Mouse (Mus musculus) MEL (cell line): Measurements from ENCODE around the gene Mettl18. TPM values are rescaled to one million over a fixed set of nuclear protein-coding genes. Genes with fewer than 3 reads are reported as not detected.

Experiments
- DNase-seq: peaks from one replicate; pipeline ENCODE4 v3.0.0; 2011; ENCODE audit warnings: low read depth, low spot score
- H3K27ac ChIP-seq: 2 replicates; pipeline ENCODE4 v1.5.1; 2012; ENCODE audit warnings: low read depth, mild to moderate bottlenecking, control low read depth, low read length, moderate library complexity; ENCODE audit not compliant: control insufficient read depth
- H3K27me3 ChIP-seq, 2 experiments: fragments of 150-350 bp in 1 of 2; sonication (generic) in 1 of 2; 2 replicates each; pipeline ENCODE4 v1.6.1; 2012; ENCODE audit warnings: low read length in 2 of 2, mild to moderate bottlenecking in 2 of 2, improper control_type of control experiment in 1 of 2, moderate library complexity in 1 of 2; ENCODE audit not compliant: insufficient read depth in 2 of 2, control insufficient read depth in 1 of 2
- H3K36me3 ChIP-seq, 2 experiments: 2 replicates each; pipeline ENCODE4 v1.6.1; 2012 to 2014; ENCODE audit warnings: low read length in 2 of 2, improper control_type of control experiment in 1 of 2, inconsistent platforms in 1 of 2, mild to moderate bottlenecking in 1 of 2; ENCODE audit not compliant: insufficient read depth in 2 of 2, control insufficient read depth in 1 of 2
- H3K4me1 ChIP-seq, 2 experiments: fragments of 150-350 bp in 1 of 2; sonication (generic) in 1 of 2; 2 replicates each; pipeline ENCODE4 v1.6.1; 2012; ENCODE audit warnings: low read length in 2 of 2, improper control_type of control experiment in 1 of 2, mild to moderate bottlenecking in 1 of 2; ENCODE audit not compliant: insufficient read depth in 2 of 2, control insufficient read depth in 1 of 2
- H3K4me3 ChIP-seq, 2 experiments: fragments of 150-350 bp in 1 of 2; sonication (generic) in 1 of 2; 2 replicates each; pipeline ENCODE4 v1.5.1; 2012; ENCODE audit warnings: low read depth in 2 of 2, low read length in 2 of 2, mild to moderate bottlenecking in 2 of 2, moderate library complexity in 2 of 2, control low read depth in 1 of 2, improper control_type of control experiment in 1 of 2; ENCODE audit not compliant: control insufficient read depth in 1 of 2, insufficient read depth in 1 of 2
- H3K79me2 ChIP-seq: 2 replicates; pipeline ENCODE4 v1.6.1; 2012; ENCODE audit warnings: mild to moderate bottlenecking, low read length, moderate library complexity; ENCODE audit not compliant: control insufficient read depth, poor library complexity, insufficient read depth
- H3K9ac ChIP-seq: 2 replicates; pipeline ENCODE4 v1.6.1; 2012; ENCODE audit warnings: low read depth, mild to moderate bottlenecking, control low read depth, low read length, moderate library complexity; ENCODE audit not compliant: control insufficient read depth, poor library complexity, severe bottlenecking
- H3K9me3 ChIP-seq: fragments of 150-350 bp; sonication (generic); replicated peaks from 2 replicates; pipeline ENCODE4 v1.6.1; 2012; ENCODE audit warnings: mild to moderate bottlenecking, low read length, improper control_type of control experiment, moderate library complexity; ENCODE audit not compliant: insufficient read depth
- CHD1 ChIP-seq: IDR thresholded peaks from 2 replicates; pipeline ENCODE4 v1.6.1; 2012; ENCODE audit warnings: low read depth, mild to moderate bottlenecking, inconsistent platforms, low read length, improper control_type of control experiment
- CTCF ChIP-seq, 3 experiments: IDR thresholded peaks in 2 of 3; conservative IDR thresholded peaks in 1 of 3; 2 replicates each; pipeline ENCODE4 v1.5.1; 2011 to 2012; ENCODE audit warnings: low read length in 3 of 3, low read depth in 2 of 3, mild to moderate bottlenecking in 2 of 3, improper control_type of control experiment in 1 of 3, inconsistent platforms in 1 of 3, mixed read lengths in 1 of 3, moderate library complexity in 1 of 3; ENCODE audit not compliant: control insufficient read depth in 1 of 3, insufficient read depth in 1 of 3, poor library complexity in 1 of 3, severe bottlenecking in 1 of 3
- E2F4 ChIP-seq: IDR thresholded peaks from 2 replicates; pipeline ENCODE4 v1.6.1; 2011; ENCODE audit warnings: low read depth, low read length, improper control_type of control experiment, borderline replicate concordance
- ELF1 ChIP-seq: IDR thresholded peaks from 2 replicates; pipeline ENCODE4 v1.6.1; 2014; ENCODE audit warnings: low read depth, mild to moderate bottlenecking, inconsistent platforms, low read length, improper control_type of control experiment, moderate library complexity
- ETS1 ChIP-seq: IDR thresholded peaks from 2 replicates; pipeline ENCODE4 v1.6.1; 2012; ENCODE audit warnings: low read depth, mild to moderate bottlenecking, inconsistent platforms, low read length, improper control_type of control experiment, moderate library complexity
- GABPA ChIP-seq: IDR thresholded peaks from 2 replicates; pipeline ENCODE4 v1.6.1; 2012; ENCODE audit warnings: low read depth, mild to moderate bottlenecking, inconsistent platforms, low read length, improper control_type of control experiment, moderate library complexity
- MAX ChIP-seq: IDR thresholded peaks from 2 replicates; pipeline ENCODE4 v1.6.1; 2011; ENCODE audit warnings: low read length, improper control_type of control experiment
- MYB ChIP-seq: IDR thresholded peaks from 2 replicates; pipeline ENCODE4 v1.6.1; 2011; ENCODE audit warnings: mild to moderate bottlenecking, low read depth, low read length, improper control_type of control experiment
- MYC ChIP-seq: IDR thresholded peaks from 2 replicates; pipeline ENCODE4 v1.6.1; 2011; ENCODE audit warnings: low read depth, mild to moderate bottlenecking, low read length, improper control_type of control experiment, moderate library complexity
- POLR2A ChIP-seq, 2 experiments: IDR thresholded peaks; 2 replicates each; pipeline ENCODE4 v1.6.1; 2011 to 2012; ENCODE audit warnings: low read length in 2 of 2, mild to moderate bottlenecking in 2 of 2, control low read depth in 1 of 2, improper control_type of control experiment in 1 of 2, low read depth in 1 of 2, moderate library complexity in 1 of 2; ENCODE audit not compliant: control insufficient read depth in 1 of 2, insufficient read depth in 1 of 2, poor library complexity in 1 of 2
- POLR2AphosphoS2 ChIP-seq: IDR thresholded peaks from 2 replicates; pipeline ENCODE4 v1.6.1; 2011; ENCODE audit warnings: low read length, improper control_type of control experiment
- POLR2AphosphoS5 ChIP-seq: IDR thresholded peaks from 2 replicates; pipeline ENCODE4 v1.6.1; 2012; ENCODE audit warnings: low read depth, borderline replicate concordance, mild to moderate bottlenecking, inconsistent platforms, low read length, moderate library complexity, mixed read lengths
- RAD21 ChIP-seq: IDR thresholded peaks from 2 replicates; pipeline ENCODE4 v1.6.1; 2011; ENCODE audit warnings: mild to moderate bottlenecking, low read depth, low read length, improper control_type of control experiment
- SIN3A ChIP-seq: IDR thresholded peaks from 2 replicates; pipeline ENCODE4 v1.6.1; 2012; ENCODE audit warnings: low read length, improper control_type of control experiment, inconsistent platforms
- SMC3 ChIP-seq: IDR thresholded peaks from 2 replicates; pipeline ENCODE4 v1.6.1; 2011; ENCODE audit warnings: low read depth, low read length, improper control_type of control experiment
- TAL1 ChIP-seq: IDR thresholded peaks from 2 replicates; pipeline ENCODE4 v1.6.1; 2012; ENCODE audit warnings: mild to moderate bottlenecking, inconsistent platforms, low read length, moderate library complexity, mixed read lengths
- TBP ChIP-seq: IDR thresholded peaks from 2 replicates; pipeline ENCODE4 v1.8.0; 2011; ENCODE audit warnings: low read depth, low read length, improper control_type of control experiment
- TCF12 ChIP-seq: IDR thresholded peaks from 2 replicates; pipeline ENCODE4 v1.6.1; 2014; ENCODE audit warnings: low read depth, mild to moderate bottlenecking, inconsistent platforms, low read length, improper control_type of control experiment, moderate library complexity
- USF1 ChIP-seq: IDR thresholded peaks from 2 replicates; pipeline ENCODE4 v1.6.1; 2014; ENCODE audit warnings: low read depth, mild to moderate bottlenecking, inconsistent platforms, low read length, improper control_type of control experiment, moderate library complexity
- ZC3H11A ChIP-seq: IDR thresholded peaks from 2 replicates; pipeline ENCODE4 v1.6.1; 2012; ENCODE audit warnings: low read depth, mild to moderate bottlenecking, inconsistent platforms, low read length, improper control_type of control experiment
- polyA plus RNA-seq, 2 experiments: library from polyadenylated mRNA; stranded (reverse) in 1 of 2; unstranded in 1 of 2; fragments of >175 nt in 1 of 2; fragments of >200 nt in 1 of 2; gene quantifications; 2 replicates each; pipeline versions ENCODE4 v1.2.1 to v1.2.4; 2012; ENCODE audit warnings: low replicate concordance in 2 of 2, low read depth in 1 of 2; ENCODE audit not compliant: insufficient read length in 2 of 2, insufficient read depth in 1 of 2, missing spikeins in 1 of 2
- total RNA-seq: library from RNA; depleted of rRNA; stranded (reverse); fragments of 300-350 nt; gene quantifications from 2 replicates; pipeline ENCODE4 v1.2.3, GENCODE M21; 2012

Mettl18 gene
- total and polyA plus RNA-seq, 3 experiments: 5.8 to 6.9 TPM; not detected in 1

DNA sequence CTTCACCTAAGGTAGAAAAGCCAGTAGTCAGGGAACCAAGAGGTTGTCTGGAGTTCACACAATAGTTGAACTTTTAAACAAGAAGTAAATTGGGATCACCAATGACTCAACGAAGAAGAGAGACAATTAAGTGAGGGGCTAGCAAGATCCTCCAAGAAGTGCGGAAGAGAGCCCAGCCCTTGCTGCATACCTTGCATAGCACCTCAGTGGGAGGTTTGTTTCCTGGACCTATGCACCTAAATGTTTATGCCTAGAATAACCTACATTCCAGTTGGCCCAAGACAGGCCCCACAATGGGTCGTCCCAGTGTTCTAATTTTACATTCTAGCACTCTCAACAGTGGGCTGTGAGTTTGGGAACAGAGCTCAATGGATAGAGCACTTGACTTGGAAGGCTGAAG is 9.6 kb downstream of the Mettl18 start:
- Histone ChIP-seq H3K4me3 (no peak overlapping the region), H3K36me3 (peaks cover 0 to 4% of the 10 kb centered on the region in 2 experiments; a peak in 1 of 4 replicates), H3K27me3 (no peaks in the 10 kb centered on the region), H3K4me1 (no peaks in the 10 kb centered on the region; a peak in 2 of 4 replicates), H3K9me3 (no peaks in the 10 kb centered on the region), H3K9ac (no peak overlapping the region), H3K79me2 (no peaks in the 10 kb centered on the region), H3K27ac (no peak overlapping the region)
- TF ChIP-seq SMC3: no peak
- TF ChIP-seq SIN3A: no peak
- no peak for TF ChIP-seq POLR2AphosphoS5
- no peak for TF ChIP-seq POLR2A (IDR thresholded peaks at IDR 0.05; ENCODE audit: control insufficient read depth in 1 of 2, insufficient read depth in 1 of 2, low read depth in 1 of 2, low read length in 2 of 2, poor library complexity in 1 of 2)
- no peak for TF ChIP-seq TCF12
- DNase-seq: no peak

DNA sequence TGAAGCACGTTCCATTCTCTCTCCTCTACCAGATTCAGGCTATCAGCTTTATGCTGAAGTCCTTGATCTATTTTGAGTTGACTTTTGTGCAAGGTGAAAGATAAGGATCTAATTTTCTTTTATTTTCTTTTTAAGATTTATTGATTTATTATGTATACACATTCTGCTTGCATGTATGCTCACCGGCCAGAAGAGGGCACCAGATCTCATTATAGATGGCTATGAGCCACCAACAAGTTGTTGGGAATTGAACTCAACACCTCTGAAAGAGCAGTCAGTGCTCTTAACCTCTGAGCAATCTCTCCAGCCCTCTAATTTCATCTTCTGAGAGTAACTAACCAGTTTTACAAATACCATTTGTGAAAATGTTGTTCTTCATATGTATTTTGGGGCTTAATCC is 14.5 kb downstream of the Mettl18 start:
- DNase-seq: no peak

DNA sequence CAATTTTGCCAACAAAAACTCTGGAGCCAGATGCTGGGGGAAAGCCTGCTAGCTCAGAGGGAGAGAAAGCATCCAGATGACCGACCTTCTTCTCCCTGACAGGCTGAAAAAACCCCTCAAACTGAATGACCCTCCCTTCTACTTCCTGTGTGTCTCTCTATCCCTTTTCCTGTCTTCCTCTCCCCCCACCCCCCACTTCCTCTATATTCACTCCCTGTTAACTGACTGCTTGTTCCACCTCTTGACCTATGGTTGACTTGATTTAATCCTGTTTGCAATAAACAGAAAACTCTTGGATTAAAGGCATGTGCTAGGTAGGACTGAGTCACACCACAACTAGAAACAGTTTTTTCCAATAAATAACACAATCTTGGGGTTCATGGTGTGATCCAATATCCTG is 19.9 kb downstream of the Mettl18 start:
- Histone ChIP-seq H3K4me1 (no peaks in the 10 kb centered on the region), H3K79me2 (no peaks in the 10 kb centered on the region), H3K27me3 (peaks cover 2 to 20% of the 10 kb centered on the region in 2 experiments; a peak in 3 of 4 replicates), H3K4me3 (no peak overlapping the region), H3K27ac (no peak overlapping the region), H3K9ac (no peak overlapping the region), H3K36me3 (no peaks in the 10 kb centered on the region), H3K9me3 (no peaks in the 10 kb centered on the region)
- no peak for TF ChIP-seq POLR2AphosphoS2
- no peak for TF ChIP-seq E2F4
- no peak for TF ChIP-seq POLR2A (IDR thresholded peaks at IDR 0.05; ENCODE audit: control insufficient read depth in 1 of 2, insufficient read depth in 1 of 2, low read depth in 1 of 2, low read length in 2 of 2, poor library complexity in 1 of 2)
- no peak for TF ChIP-seq POLR2AphosphoS5
- no peak for TF ChIP-seq TCF12
- TF ChIP-seq ETS1: no peak
- no peak for TF ChIP-seq TBP
- no peak for TF ChIP-seq CHD1
- no peak for TF ChIP-seq MYB
- no peak for TF ChIP-seq MAX
- no peak for TF ChIP-seq RAD21
- TF ChIP-seq ZC3H11A: no peak
- TF ChIP-seq TAL1: no peak
- no peak for TF ChIP-seq USF1
- no peak for DNase-seq

More for the DNA sequence above, 14.5 kb downstream of the Mettl18 start:
- Histone ChIP-seq H3K36me3 (no peaks in the 10 kb centered on the region), H3K27me3 (peaks cover 0 to 9% of the 10 kb centered on the region in 2 experiments; a peak in 2 of 4 replicates), H3K9ac (no peak overlapping the region), H3K9me3 (no peaks in the 10 kb centered on the region), H3K4me3 (no peak overlapping the region), H3K79me2 (no peaks in the 10 kb centered on the region), H3K27ac (no peak overlapping the region), H3K4me1 (no peaks in the 10 kb centered on the region)
- no peak for TF ChIP-seq E2F4
- no peak for TF ChIP-seq ELF1
- peak; percentile 30 for TF ChIP-seq RAD21
- no peak for TF ChIP-seq MYC
- TF ChIP-seq SMC3: peak; percentile 44
- TF ChIP-seq CTCF (IDR thresholded peaks at IDR 0.05 in 2 of 3, conservative IDR thresholded peaks at IDR 0.05 in 1 of 3; ENCODE audit: control insufficient read depth in 1 of 3, insufficient read depth in 1 of 3, low read depth in 2 of 3, low read length in 3 of 3, poor library complexity in 1 of 3, severe bottlenecking in 1 of 3): peak in 2 of 3 experiments; percentile 12 to 39; a peak in 3 of 6 replicates
- TF ChIP-seq SIN3A: no peak
- TF ChIP-seq GABPA: no peak
- TF ChIP-seq, all 39 proteins: peak for 3
